Mouse (Mus musculus) forebrain, embryonic 13.5 days (tissue): ENCODE measurements around the gene Neu3. TPM values are rescaled to one million over a fixed set of nuclear protein-coding genes. Genes with fewer than 3 reads are reported as not detected.
"Not testable (repeated sequence)": the region's sequence is repeated elsewhere in the genome, so short reads cannot be mapped to it uniquely, and the experiment has no call there.

Source experiments
- ATAC-seq: fragments of 200-750 bp; cut with Nextera tagmentation; 2 replicates; pipeline ENCODE4 v1.8.0; 2017
- H3K27ac ChIP-seq: fragments of 300-500 bp; sonication (generic); 2 replicates; pipeline ENCODE4 v1.5.1; 2015; ENCODE audit warnings: inconsistent platforms, mild to moderate bottlenecking, moderate library complexity
- H3K27me3 ChIP-seq: fragments of 300-500 bp; sonication (generic); 2 replicates; pipeline ENCODE4 v1.6.1; 2015; ENCODE audit warnings: mild to moderate bottlenecking, inconsistent platforms
- H3K36me3 ChIP-seq: fragments of 300-500 bp; sonication (generic); 2 replicates; pipeline ENCODE4 v1.6.1; 2015; ENCODE audit warnings: mild to moderate bottlenecking, inconsistent platforms; ENCODE audit not compliant: poor library complexity, severe bottlenecking
- H3K4me1 ChIP-seq: fragments of 300-500 bp; sonication (generic); 2 replicates; pipeline ENCODE4 v1.6.1; 2015; ENCODE audit warnings: inconsistent platforms
- H3K4me2 ChIP-seq: fragments of 300-500 bp; sonication (generic); 2 replicates; pipeline ENCODE4 v1.6.1; 2015; ENCODE audit warnings: inconsistent platforms, mild to moderate bottlenecking, moderate library complexity
- H3K4me3 ChIP-seq: fragments of 300-500 bp; sonication (generic); 2 replicates; pipeline ENCODE4 v1.5.1; 2015; ENCODE audit warnings: mild to moderate bottlenecking, inconsistent platforms
- H3K9ac ChIP-seq: fragments of 300-500 bp; sonication (generic); 2 replicates; pipeline ENCODE4 v1.6.1; 2015; ENCODE audit warnings: mild to moderate bottlenecking, inconsistent platforms
- H3K9me3 ChIP-seq: fragments of 300-500 bp; sonication (generic); replicated peaks from 2 replicates; pipeline ENCODE4 v1.6.1; 2016; ENCODE audit warnings: inconsistent platforms
- WGBS: fragments of 180-500 bp; shearing (Covaris S2); methylation state at CpG from one replicate; pipeline ENCODE4 v1.1.7; 2015; 5-methylcytosine and 5-hydroxymethylcytosine counted together
- polyA plus RNA-seq: library from polyadenylated mRNA; unstranded; fragments of >200 nt; fragmentation: Nextera tagmentation; extraction: Ambion mirVana; gene quantifications from 2 replicates; pipeline ENCODE4 v1.2.1, GENCODE M21; 2015

Gene Neu3
- polyA plus RNA-seq, 1 experiment from 2014 or later: 1.2 TPM

DNA sequence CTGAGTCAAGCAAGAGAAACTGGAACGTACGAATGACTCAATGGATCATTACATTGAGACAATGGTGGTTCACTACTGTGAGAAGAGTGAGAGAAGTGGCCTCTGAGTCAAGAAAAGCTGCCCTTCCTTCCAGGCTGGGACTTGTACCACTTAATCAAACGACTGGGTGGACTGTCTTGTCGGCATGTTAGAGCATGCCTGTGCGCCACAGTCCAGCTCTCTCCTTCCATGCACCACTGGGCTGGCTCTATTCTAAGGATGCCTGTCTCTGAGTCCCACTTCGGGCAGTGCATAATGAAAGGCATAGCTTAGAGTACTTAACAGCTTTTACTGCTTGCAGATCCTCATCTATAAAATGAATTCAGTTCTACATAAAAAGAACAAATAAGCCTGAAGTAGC lies 2.1 kb downstream of the Neu3 start:
- no peak overlapping the region for H3K9ac ChIP-seq
- no peak overlapping the region for H3K4me3 ChIP-seq
- H3K4me1 ChIP-seq: peaks cover 11% of the 10 kb centered on the region
- no peaks in the 10 kb centered on the region for H3K36me3 ChIP-seq
- H3K27ac ChIP-seq: no peak overlapping the region
- 76% methylated on average over 6 of the region's 6 CpGs for WGBS
- no peaks in the 10 kb centered on the region for H3K9me3 ChIP-seq
- no peak for ATAC-seq
- no peaks in the 10 kb centered on the region for H3K27me3 ChIP-seq
- no peak overlapping the region for H3K4me2 ChIP-seq

DNA sequence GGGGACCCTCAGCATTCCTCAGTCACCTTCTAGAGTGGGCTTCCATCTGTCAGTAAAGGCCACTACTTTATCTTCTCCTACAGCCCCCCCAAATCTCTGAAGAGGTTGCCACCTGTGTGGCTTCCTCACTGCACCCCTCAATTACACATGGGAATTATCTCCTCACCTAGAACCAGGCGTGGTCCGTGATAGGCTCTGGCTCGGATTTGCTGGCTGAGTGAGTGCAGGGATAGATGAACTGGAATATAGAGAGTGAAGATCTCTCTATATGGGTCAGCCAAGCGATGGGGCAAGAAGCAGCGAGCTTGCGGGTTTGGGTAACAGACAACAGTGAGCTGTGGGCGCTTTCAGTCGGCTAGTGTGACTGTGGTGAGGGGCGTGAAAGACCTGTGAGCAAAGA lies 2.7 kb downstream of the Neu3 start:
- Histone ChIP-seq H3K36me3 (no peaks in the 10 kb centered on the region), H3K4me2 (no peak overlapping the region), H3K9ac (no peak overlapping the region), H3K4me3 (no peak overlapping the region), H3K9me3 (no peaks in the 10 kb centered on the region), H3K27ac (no peak overlapping the region), H3K4me1 (peaks cover 11% of the 10 kb centered on the region), H3K27me3 (no peaks in the 10 kb centered on the region)
- WGBS: 79% methylated on average over 9 of the region's 9 CpGs
- no peak for ATAC-seq

DNA sequence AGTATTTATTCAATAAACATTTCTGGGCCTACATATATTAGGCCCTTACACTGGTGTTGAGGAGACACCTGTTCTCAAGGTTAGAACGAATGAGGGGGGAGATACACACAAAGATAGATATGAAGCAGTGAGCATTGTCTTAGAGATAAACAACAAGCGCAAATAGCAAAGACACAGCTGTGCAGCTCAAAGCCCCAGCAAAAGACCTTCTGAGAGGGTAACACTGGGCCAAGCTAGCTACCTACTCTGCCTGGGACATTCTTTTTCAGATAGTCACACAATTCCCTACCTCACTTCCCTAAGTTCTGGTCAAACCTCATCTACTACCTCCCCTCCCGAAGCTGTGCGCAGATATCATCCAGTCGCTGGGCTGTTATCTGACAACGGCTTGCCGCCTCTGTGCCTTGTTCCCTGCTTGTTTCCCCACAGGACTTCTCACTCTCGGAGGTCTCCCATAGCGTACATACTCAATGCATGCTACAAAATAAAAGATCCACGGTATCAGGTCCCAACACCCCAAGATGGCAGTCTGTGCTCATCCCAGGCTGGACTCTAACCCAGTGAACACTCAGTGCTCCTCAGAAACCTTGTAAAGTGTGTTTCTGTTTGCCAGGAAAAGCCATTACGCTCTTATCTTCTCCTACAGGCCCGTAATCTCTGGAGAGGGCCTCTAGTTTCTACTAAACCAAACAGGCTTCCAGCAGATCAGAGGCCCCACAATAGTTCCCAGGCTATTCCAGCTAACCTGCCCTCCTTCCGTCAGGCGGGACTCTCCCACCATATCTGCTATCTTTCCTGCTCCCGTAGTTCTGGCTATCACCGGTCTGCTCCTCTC lies 3.4 kb downstream of the Neu3 start:
- H3K4me2 ChIP-seq: no peak overlapping the region
- H3K27me3 ChIP-seq: no peaks in the 10 kb centered on the region
- H3K4me3 ChIP-seq: no peak overlapping the region
- H3K9me3 ChIP-seq: no peaks in the 10 kb centered on the region
- no peak for ATAC-seq
- H3K36me3 ChIP-seq: no peaks in the 10 kb centered on the region
- H3K4me1 ChIP-seq: peaks cover 11% of the 10 kb centered on the region
- H3K9ac ChIP-seq: no peak overlapping the region
- WGBS: 93% methylated on average over 16 of the region's 16 CpGs
- H3K27ac ChIP-seq: no peak overlapping the region

DNA sequence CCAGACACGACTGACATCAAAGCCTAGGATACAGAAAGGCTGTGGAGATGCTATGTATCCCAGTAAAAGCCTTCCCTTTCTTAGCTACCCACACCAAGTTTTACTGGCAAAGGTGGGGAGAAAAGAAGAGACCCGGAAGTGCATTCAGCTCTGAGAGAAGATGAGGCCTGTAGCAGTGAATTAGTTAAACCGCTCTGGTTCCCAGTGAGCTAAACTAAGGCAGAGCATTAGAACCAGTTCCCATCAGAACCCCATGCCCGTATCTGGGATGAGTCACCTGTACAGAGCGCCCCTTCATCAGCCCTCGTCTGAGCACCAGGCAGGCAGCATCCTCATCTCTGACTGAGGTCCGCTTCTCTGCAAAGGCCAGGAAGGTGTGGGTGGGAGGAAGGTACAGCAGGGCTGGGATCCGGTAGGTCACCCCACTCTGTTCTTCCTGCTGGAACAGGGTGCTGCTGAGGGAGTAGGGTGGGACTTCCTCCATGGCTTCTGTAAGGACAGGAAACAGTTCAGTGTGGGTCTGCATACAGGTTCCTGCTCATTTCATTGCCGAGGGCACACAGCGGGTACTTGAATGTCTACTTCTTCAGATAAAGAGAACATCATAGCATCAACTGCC lies 5.1 kb downstream of the Neu3 start:
- 92% methylated on average over 10 of the region's 10 CpGs for WGBS
- Histone ChIP-seq H3K27me3 (no peaks in the 10 kb centered on the region), H3K4me2 (no peak overlapping the region), H3K27ac (no peak overlapping the region), H3K4me1 (peaks cover 5% of the 10 kb centered on the region), H3K4me3 (no peak overlapping the region), H3K9ac (no peak overlapping the region), H3K9me3 (no peaks in the 10 kb centered on the region), H3K36me3 (no peaks in the 10 kb centered on the region)
- ATAC-seq: no peak

DNA sequence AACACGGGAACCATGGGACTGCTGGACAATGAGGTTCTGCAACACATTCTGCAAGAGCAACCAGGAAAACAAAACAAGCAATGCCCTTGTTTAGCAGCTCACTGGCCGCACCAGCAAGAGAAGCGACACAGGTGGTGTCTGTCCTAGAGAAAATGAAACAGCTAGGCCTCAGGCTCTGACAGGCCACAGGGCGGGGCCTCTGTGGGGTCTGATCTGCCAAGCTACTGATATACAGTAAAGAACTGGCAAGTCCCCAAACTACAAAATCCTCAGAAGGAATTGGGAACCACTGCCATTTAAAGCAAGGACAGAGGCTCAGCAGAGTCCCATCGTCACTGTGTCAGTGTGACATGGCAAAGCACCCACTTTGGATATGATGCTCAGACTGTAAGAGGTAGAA lies 5.8 kb downstream of the Neu3 start:
- Histone ChIP-seq H3K4me1 (no peaks in the 10 kb centered on the region), H3K27me3 (no peaks in the 10 kb centered on the region), H3K9me3 (no peaks in the 10 kb centered on the region), H3K9ac (no peak overlapping the region), H3K4me2 (no peak overlapping the region), H3K27ac (no peak overlapping the region), H3K4me3 (no peak overlapping the region), H3K36me3 (no peaks in the 10 kb centered on the region)
- WGBS: 86% methylated on average over 5 of the region's 5 CpGs
- no peak for ATAC-seq

DNA sequence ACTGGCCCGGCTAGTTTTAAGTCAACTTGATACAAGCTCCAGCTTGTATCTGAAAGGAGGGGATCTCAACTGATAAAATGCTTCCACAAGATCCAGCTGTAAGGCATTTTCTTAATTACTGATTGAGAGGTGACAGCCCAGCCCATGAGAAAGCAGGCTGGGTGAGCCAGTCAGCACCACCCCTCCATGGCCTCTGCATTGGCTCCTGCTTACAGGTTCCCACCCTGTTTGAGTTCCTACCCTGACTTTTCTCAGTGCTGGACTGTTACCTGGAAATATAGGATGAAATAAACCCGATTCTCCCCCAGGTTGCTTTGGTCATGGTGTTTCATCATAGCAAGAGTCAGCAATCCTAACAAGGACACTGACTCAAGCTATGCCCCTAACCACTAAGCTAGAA lies 6.3 kb downstream of the Neu3 start:
- Histone ChIP-seq H3K4me1 (no peaks in the 10 kb centered on the region), H3K9me3 (no peaks in the 10 kb centered on the region), H3K27me3 (no peaks in the 10 kb centered on the region), H3K36me3 (no peaks in the 10 kb centered on the region), H3K9ac (no peak overlapping the region), H3K27ac (no peak overlapping the region), H3K4me3 (no peak overlapping the region), H3K4me2 (no peak overlapping the region)
- ATAC-seq: no peak
- WGBS: 84% methylated on average over 2 of the region's 2 CpGs

DNA sequence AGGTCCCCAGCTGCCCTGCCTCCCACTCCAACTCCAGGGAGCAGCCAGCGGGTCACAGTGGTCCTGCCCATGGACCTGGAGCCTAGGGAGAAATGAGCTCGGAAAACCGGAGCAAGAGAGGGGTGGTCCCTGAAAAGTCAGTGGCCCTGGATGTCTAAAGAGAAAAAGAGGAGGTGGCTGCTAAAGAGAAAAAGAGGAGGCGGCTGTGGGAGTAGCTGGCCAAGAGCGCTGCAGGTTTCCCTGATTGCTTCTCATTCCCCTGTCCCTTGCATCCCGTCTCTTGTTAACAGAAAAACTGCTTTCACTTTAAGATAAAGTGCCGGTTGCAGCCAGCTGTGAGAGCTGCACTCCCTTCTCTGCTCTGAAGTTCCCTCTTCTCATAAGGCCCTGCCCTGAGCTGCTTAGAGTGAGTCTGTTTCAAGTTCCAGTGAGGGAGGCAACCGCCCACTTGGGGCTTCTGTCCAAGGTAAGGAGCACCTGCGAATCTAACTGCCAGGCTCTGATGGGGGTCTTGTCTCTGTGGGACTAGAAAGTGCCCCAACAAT lies 10.0 kb downstream of the Neu3 start:
- not testable (repeated sequence) for H3K4me2 ChIP-seq, H3K9ac ChIP-seq, H3K27me3 ChIP-seq, H3K4me1 ChIP-seq, H3K36me3 ChIP-seq, H3K27ac ChIP-seq, ATAC-seq, H3K4me3 ChIP-seq, H3K9me3 ChIP-seq
- WGBS: 18% methylated on average over 9 of the region's 9 CpGs

DNA sequence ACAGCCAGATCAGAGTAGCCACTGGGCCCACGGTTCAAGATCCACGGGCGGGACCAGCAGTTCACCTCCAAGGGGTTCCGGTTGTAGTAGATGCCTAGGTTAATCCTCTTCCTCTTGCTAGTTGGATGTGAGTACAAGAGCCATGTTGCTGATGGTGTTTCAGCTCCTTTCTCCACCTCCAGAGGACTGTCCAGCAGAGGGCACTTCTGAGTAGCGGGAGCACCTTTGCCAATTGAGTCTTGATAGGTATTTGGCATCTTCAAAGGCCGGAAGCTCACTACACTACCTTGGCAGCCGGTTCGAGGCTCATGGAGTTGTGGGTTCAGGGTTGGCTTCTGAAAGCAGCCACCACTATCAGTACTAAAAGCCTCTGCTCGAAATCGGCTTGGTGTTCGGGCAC lies 14.8 kb downstream of the Neu3 start:
- no peaks in the 10 kb centered on the region for H3K4me1 ChIP-seq
- H3K4me2 ChIP-seq: no peak overlapping the region
- no peak for ATAC-seq
- no peak overlapping the region for H3K27ac ChIP-seq
- no peak overlapping the region for H3K4me3 ChIP-seq
- H3K9me3 ChIP-seq: no peaks in the 10 kb centered on the region
- no peak overlapping the region for H3K9ac ChIP-seq
- 88% methylated on average over 11 of the region's 11 CpGs for WGBS
- no peaks in the 10 kb centered on the region for H3K36me3 ChIP-seq
- no peaks in the 10 kb centered on the region for H3K27me3 ChIP-seq

DNA sequence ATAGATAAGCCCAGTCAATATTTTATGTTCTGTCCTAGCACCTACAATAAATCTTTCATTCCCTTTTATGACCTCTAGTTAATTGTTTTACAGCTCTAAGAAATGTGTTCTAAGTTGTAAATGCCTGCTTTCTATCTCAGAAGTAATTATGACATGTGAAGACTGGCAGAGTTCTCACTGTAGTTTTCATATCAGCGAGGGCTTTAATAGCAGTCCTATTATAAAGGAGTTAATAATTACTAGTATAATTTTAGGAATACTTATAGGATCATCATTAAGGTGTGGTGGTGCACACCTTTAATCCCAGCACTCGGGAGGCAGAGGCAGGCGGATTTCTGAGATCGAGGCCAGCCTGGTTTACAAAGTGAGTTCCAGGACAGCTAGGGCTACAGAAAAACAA lies 16.6 kb downstream of the Neu3 start:
- H3K4me3 ChIP-seq: no peak overlapping the region
- H3K4me2 ChIP-seq: no peak overlapping the region
- no peaks in the 10 kb centered on the region for H3K9me3 ChIP-seq
- no peak overlapping the region for H3K9ac ChIP-seq
- no peak overlapping the region for H3K27ac ChIP-seq
- ATAC-seq: no peak
- no peaks in the 10 kb centered on the region for H3K27me3 ChIP-seq
- no peaks in the 10 kb centered on the region for H3K4me1 ChIP-seq
- H3K36me3 ChIP-seq: no peaks in the 10 kb centered on the region
- WGBS: 93% methylated on average over 4 of the region's 4 CpGs

DNA sequence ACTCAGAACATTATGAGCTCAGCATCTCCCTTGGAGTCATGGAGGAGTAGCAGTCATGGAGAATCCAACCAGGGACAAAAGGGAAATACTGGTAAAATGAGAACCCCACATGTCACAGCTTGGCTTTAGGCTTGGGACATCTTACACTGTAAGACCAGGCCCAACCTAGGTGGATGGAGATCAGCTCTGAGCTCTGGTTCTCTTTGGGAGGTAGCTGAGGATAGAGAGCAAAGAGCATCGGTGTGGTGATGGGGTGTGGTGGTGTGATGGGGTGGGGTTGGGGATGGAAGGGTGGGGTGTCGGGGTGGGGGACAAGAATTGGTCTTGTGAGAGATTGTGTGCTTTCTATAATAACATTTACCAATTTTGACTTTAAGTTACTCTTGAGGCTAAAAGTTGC lies 17.4 kb downstream of the Neu3 start:
- H3K4me1 ChIP-seq: no peaks in the 10 kb centered on the region
- H3K27ac ChIP-seq: no peak overlapping the region
- H3K9ac ChIP-seq: no peak overlapping the region
- no peaks in the 10 kb centered on the region for H3K9me3 ChIP-seq
- WGBS: 92% methylated on average over 2 of the region's 2 CpGs
- H3K4me2 ChIP-seq: no peak overlapping the region
- no peak overlapping the region for H3K4me3 ChIP-seq
- H3K36me3 ChIP-seq: no peaks in the 10 kb centered on the region
- ATAC-seq: no peak
- H3K27me3 ChIP-seq: no peaks in the 10 kb centered on the region

DNA sequence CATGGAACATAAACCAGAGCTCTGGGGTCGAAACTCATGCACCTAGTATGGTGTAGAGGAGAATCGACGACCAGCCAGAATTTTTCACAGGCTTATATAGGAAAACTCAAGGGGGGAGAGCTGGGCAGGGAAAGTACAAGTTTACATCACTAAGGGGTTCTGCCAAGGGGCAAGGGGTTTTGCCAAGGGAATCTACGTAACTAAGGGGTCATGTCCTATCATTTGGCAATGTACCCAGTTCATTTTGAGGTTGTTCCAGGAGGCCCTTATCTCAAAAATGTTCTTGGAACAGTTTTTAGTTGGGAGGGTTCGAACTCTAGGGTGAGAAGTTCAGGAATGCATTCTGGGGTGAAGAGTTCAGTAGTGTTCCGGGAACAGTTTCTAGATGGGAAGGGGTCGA lies 21.2 kb downstream of the Neu3 start:
- H3K27ac ChIP-seq, H3K4me1 ChIP-seq, H3K36me3 ChIP-seq, H3K4me3 ChIP-seq, H3K4me2 ChIP-seq, H3K27me3 ChIP-seq, H3K9ac ChIP-seq, ATAC-seq, H3K9me3 ChIP-seq: not testable (repeated sequence)
- 85% methylated on average over 7 of the region's 7 CpGs for WGBS

DNA sequence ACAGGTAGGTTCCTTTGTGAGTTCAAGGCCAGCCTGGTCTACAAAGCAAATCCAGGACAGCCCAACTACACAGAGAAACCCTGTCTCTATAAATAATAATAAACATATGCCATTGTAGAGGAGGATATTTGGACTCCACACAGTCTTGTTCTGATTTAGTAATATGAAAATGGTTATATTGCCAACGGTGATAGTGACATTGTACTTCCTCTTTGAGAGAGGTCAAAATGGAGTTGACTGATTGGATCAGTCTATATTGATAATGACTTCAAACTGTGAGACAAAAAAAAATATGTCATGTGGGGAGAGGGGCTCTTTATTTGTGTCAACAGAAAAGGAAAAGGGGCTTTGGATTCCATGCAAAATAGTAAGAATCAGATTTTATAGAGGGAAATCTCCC lies 22.9 kb downstream of the Neu3 start:
- no peaks in the 10 kb centered on the region for H3K36me3 ChIP-seq
- no peak overlapping the region for H3K4me3 ChIP-seq
- H3K9me3 ChIP-seq: no peaks in the 10 kb centered on the region
- no peak overlapping the region for H3K9ac ChIP-seq
- no peak overlapping the region for H3K27ac ChIP-seq
- H3K4me1 ChIP-seq: no peaks in the 10 kb centered on the region
- WGBS: 98% methylated on average over 1 of the region's 1 CpGs
- no peak for ATAC-seq
- no peaks in the 10 kb centered on the region for H3K27me3 ChIP-seq
- no peak overlapping the region for H3K4me2 ChIP-seq
